Mouse (Mus musculus): ENCODE measurements at regions not wholly inside any gene's neighbourhood (a gene's known extent, or its start where the extent isn't known, plus 50 kb on each side); places are given as distances from the start of the nearest gene placed in this dataset.

DNA sequence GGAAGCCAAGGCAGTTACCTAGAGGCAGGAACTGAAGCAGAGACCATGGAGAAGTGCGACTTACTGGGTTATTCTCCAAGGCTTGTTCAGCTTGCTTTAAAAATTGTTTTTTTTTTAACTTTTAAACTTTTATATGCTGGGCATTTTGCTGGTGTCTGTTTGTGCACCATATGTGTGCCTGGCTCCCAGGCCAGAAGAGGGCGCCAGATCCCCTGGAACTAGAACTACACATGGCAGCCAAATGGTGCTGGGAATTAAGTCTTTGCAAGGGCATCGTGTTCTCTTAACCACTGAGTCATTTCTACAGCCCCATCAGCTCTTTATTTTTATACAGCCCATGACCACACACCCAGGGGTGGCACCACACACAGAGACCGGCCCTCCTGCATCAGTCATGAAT lies 269.7 kb upstream of the Dio3 start:
- TF ChIP-seq EP300 (optimal IDR thresholded peaks at IDR 0.05) = no peak
- peak; percentile 58 for TF ChIP-seq CTCF (IDR thresholded peaks at IDR 0.05; ENCODE audit: low read depth)

Measured in stomach, postnatal 0 days (tissue).